ENCODE assay signal across 9 mouse cellular contexts in genomic region chrX:51680428-51681169, GRCm38 (mm10). TPM values are rescaled to one million over a fixed set of nuclear protein-coding genes. Genes with fewer than 3 reads are reported as not detected.
DNase-seq lines count a peak whose midpoint lies in the region; ATAC-seq and TF ChIP-seq lines count a peak whose summit lies in the region.
"Had no signal": no experiment of that assay in that cellular context is flagged by ENCODE, and none has a peak within 500 bp of the region (broad histone marks: within the 10 kb centered on the region; RNA-seq: fewer than 3 reads in every experiment).

No protein-coding gene starts in this region.

- H3K4me2 ChIP-seq in embryonic facial prominence, embryonic 15.5 days (replicated peaks), result peak overlapping the region; percentile 81
- peak overlapping the region; percentile 66 for H3K4me2 ChIP-seq in stomach, embryonic 14.5 days (replicated peaks; ENCODE audit: low read depth, low read length)

- peak; percentile 54 for TF ChIP-seq CTCF in layer of hippocampus, adult 2 months (conservative IDR thresholded peaks at IDR 0.05)

- peak overlapping the region; percentile 55 for H3K9ac ChIP-seq in ES-E14 (ENCODE audit: insufficient read depth, low read depth, low read length, poor library complexity, severe bottlenecking)
- peak overlapping the region; percentile 35 for H3K9ac ChIP-seq in embryonic facial prominence, embryonic 15.5 days
- peak overlapping the region; percentile 30 for H3K9ac ChIP-seq in stomach, embryonic 14.5 days (replicated peaks; ENCODE audit: low read depth, low read length)

- no peaks in the 10 kb centered on the region for H3K9me3 ChIP-seq in ES-E14 (ENCODE audit: control insufficient read depth, insufficient read depth, low read depth, low read length)
- H3K9me3 ChIP-seq in embryonic facial prominence, embryonic 15.5 days (replicated peaks), result no peaks in the 10 kb centered on the region
- H3K9me3 ChIP-seq in stomach, embryonic 14.5 days (ENCODE audit: control insufficient read depth, low read depth, low read length), result no peaks in the 10 kb centered on the region

- WGBS in embryonic facial prominence, embryonic 15.5 days, result 22% methylated on average over 60 of the region's 70 CpGs
- WGBS in stomach, embryonic 14.5 days, result 14% methylated on average over 62 of the region's 70 CpGs

- intact Hi-C loops in heart, postnatal 36 days (cut with DNase I), result no loop called here

- H3K36me3 ChIP-seq in ES-E14 (ENCODE audit: control insufficient read depth, insufficient read depth, low read length, poor library complexity, severe bottlenecking), result no peaks in the 10 kb centered on the region
- no peaks in the 10 kb centered on the region for H3K36me3 ChIP-seq in embryonic facial prominence, embryonic 15.5 days
- no peaks in the 10 kb centered on the region for H3K36me3 ChIP-seq in stomach, embryonic 14.5 days (ENCODE audit: control insufficient read depth, insufficient read depth, low read length)

- peaks cover 28% of the 10 kb centered on the region for H3K27me3 ChIP-seq in embryonic facial prominence, embryonic 15.5 days
- no peaks in the 10 kb centered on the region for H3K27me3 ChIP-seq in stomach, embryonic 14.5 days (ENCODE audit: control insufficient read depth, insufficient read depth, low read length)

- in situ Hi-C loops in ES-E14 (cut with MboI; ENCODE audit: low sequenced_read_pairs in 2 of 2, unreplicated experiment in 2 of 2), result no loop called here

- peak overlapping the region; percentile 71 to 72 for H3K4me3 ChIP-seq in ES-E14 (ENCODE audit: insufficient read depth in 1 of 2, low read depth in 1 of 2, low read length in 2 of 2, poor library complexity in 1 of 2, severe bottlenecking in 1 of 2)
- peak overlapping the region; percentile 53 for H3K4me3 ChIP-seq in embryonic facial prominence, embryonic 15.5 days (replicated peaks)
- H3K4me3 ChIP-seq in layer of hippocampus, adult 2 months, result peak overlapping the region; percentile 55
- H3K4me3 ChIP-seq in stomach, embryonic 14.5 days (ENCODE audit: low read depth, low read length), result peak overlapping the region; percentile 47

- H3K27ac ChIP-seq in ES-E14 (ENCODE audit: insufficient read depth, low read depth, low read length, poor library complexity, severe bottlenecking), result no peak overlapping the region
- 0 out of 2 replicates have a peak overlapping the region, but pooled peaks have one; percentile 22 for H3K27ac ChIP-seq in embryonic facial prominence, embryonic 15.5 days (replicated peaks)
- H3K27ac ChIP-seq in layer of hippocampus, adult 2 months, result no peak overlapping the region
- H3K27ac ChIP-seq in stomach, embryonic 14.5 days (ENCODE audit: low read length), result no peak overlapping the region

- no peak for DNase-seq in ES-E14 (ENCODE audit: low read depth, low spot score)
- peak; percentile 16 for DNase-seq in adrenal gland, postnatal 25 days
- DNase-seq in heart, postnatal 36 days, result peak; percentile 5 to 14
- DNase-seq in layer of hippocampus, adult 2 months (ENCODE audit: low spot score in 2 of 2), result peak in 1 of 2 experiments; percentile 13
- no peak for DNase-seq in spleen, adult 18-20 months

- ATAC-seq in embryonic facial prominence, embryonic 15.5 days (ENCODE audit: insufficient number of reproducible peaks, low FRiP score, low TSS enrichment, low read depth), result peak; percentile 76
- peak; percentile 51 for ATAC-seq in megakaryocyte progenitor cell, adult 5-6 weeks (replicated peaks; ENCODE audit: poor library complexity)
- ATAC-seq in stomach, embryonic 14.5 days (ENCODE audit: insufficient number of reproducible peaks, insufficient read depth, low FRiP score, low read depth), result peak; percentile 42; the same call in 1 of the 2 replicates

- no peaks in the 10 kb centered on the region for H3K4me1 ChIP-seq in ES-E14 (ENCODE audit: control insufficient read depth in 2 of 2, insufficient read depth in 2 of 2, low read length in 2 of 2, poor library complexity in 1 of 2)
- H3K4me1 ChIP-seq in embryonic facial prominence, embryonic 15.5 days, result no peaks in the 10 kb centered on the region; the same call in 1 of the 2 replicates
- no peaks in the 10 kb centered on the region for H3K4me1 ChIP-seq in stomach, embryonic 14.5 days (ENCODE audit: control insufficient read depth, insufficient read depth, low read length)

TF ChIP-seq in ES-E14, 5 proteins besides CTCF, POLR2A, EP300 and RAD21:
- TF ChIP-seq CHD2 (IDR thresholded peaks at IDR 0.05; ENCODE audit: low read depth, low read length), result no peak
- TF ChIP-seq MAFK (IDR thresholded peaks at IDR 0.05; ENCODE audit: insufficient read depth, low read depth, low read length), result no peak
- no peak for TF ChIP-seq ZC3H11A (IDR thresholded peaks at IDR 0.05; ENCODE audit: borderline replicate concordance, low read depth, low read length)

RNA-seq across cellular contexts. Expression of gene Hs6st2, which starts 1.1 kb away (rescaled TPM):
- 13.1 and 18.5 TPM in 2 replicates for total RNA-seq in ES-E14 (2012; rRNA removed)
- 3.5 and 4.3 TPM in 2 replicates for total RNA-seq in adrenal gland, postnatal 25 days (2021)
- polyA plus RNA-seq in embryonic facial prominence, embryonic 15.5 days (2015; fragmentation: Nextera tagmentation; extraction: Ambion mirVana), result 23.7 and 24.2 TPM in 2 replicates
- 1 to 10 TPM; 1.1 to 1.3 TPM for total RNA-seq in heart, postnatal 36 days (2021)
- 10 to 100 TPM; 24.0 to 25.9 TPM for total RNA-seq in layer of hippocampus, adult 2 months (2021)
- total RNA-seq in megakaryocyte progenitor cell, adult 5-6 weeks (2015), result 0.10 TPM in 1 of 2 replicates, not detected in the other
- total RNA-seq in megakaryocyte progenitor cell, adult 5-6 weeks (2017), result not detected in 2 replicates
- 9.8 and 10.3 TPM in 2 replicates for polyA plus RNA-seq in stomach, embryonic 14.5 days (2014; fragmentation: Nextera tagmentation; extraction: Ambion mirVana)
- total RNA-seq: neutrophil, adult 5-6 weeks had no signal

Comparison
In these comparisons a context has a peak if more than half of its experiments do, and no peak if none do; other contexts are left out.
1. DNase-seq: peak in adrenal gland, postnatal 25 days (single experiment) and heart, postnatal 36 days (2 of 2); none in ES-E14 (single experiment) and spleen, adult 18-20 months (0 of 2).
2. Peak in every context shown above with its lines, with median percentiles within 50 percentile points of each other: H3K4me3 ChIP-seq, H3K9ac ChIP-seq and ATAC-seq.